Mouse (Mus musculus) limb, embryonic 14.5 days (tissue): Measurements from ENCODE around the gene Atl1. TPM values are rescaled to one million over a fixed set of nuclear protein-coding genes. Genes with fewer than 3 reads are reported as not detected.

ENCODE experiments used
- ATAC-seq: fragments of 200-750 bp; cut with Nextera tagmentation; 2 replicates; pipeline ENCODE4 v1.8.0; 2017; ENCODE audit warnings: low read depth, moderate number of reproducible peaks, moderate TSS enrichment; ENCODE audit not compliant: low FRiP score
- DNase-seq: peaks from one replicate; pipeline ENCODE4 v3.0.0-alpha.2; 2015; ENCODE audit warnings: low spot score
- H3K27ac ChIP-seq: fragments of 300-500 bp; sonication (generic); replicated peaks from 2 replicates; pipeline ENCODE4 v1.5.1; 2014; ENCODE audit warnings: low read depth, mild to moderate bottlenecking, low read length, moderate library complexity, mixed read lengths
- H3K27me3 ChIP-seq: fragments of 300-500 bp; sonication (generic); 2 replicates; pipeline ENCODE4 v1.6.1; 2014; ENCODE audit warnings: low read length, mixed read lengths; ENCODE audit not compliant: control insufficient read depth, insufficient read depth
- H3K36me3 ChIP-seq: fragments of 300-500 bp; sonication (generic); 2 replicates; pipeline ENCODE4 v1.6.1; 2014; ENCODE audit warnings: mild to moderate bottlenecking, low read length, moderate library complexity, mixed read lengths; ENCODE audit not compliant: control insufficient read depth, insufficient read depth
- H3K4me1 ChIP-seq: fragments of 300-500 bp; sonication (generic); 2 replicates; pipeline ENCODE4 v1.6.1; 2014; ENCODE audit warnings: antibody characterized with exemption, low read length, mixed read lengths; ENCODE audit not compliant: control insufficient read depth, insufficient read depth
- H3K4me2 ChIP-seq: fragments of 300-500 bp; sonication (generic); replicated peaks from 2 replicates; pipeline ENCODE4 v1.6.1; 2014; ENCODE audit warnings: low read depth, mild to moderate bottlenecking, low read length, moderate library complexity; ENCODE audit not compliant: severe bottlenecking
- H3K4me3 ChIP-seq: fragments of 300-500 bp; sonication (generic); replicated peaks from 2 replicates; pipeline ENCODE4 v1.5.1; 2014; ENCODE audit warnings: low read length
- H3K9ac ChIP-seq: fragments of 300-500 bp; sonication (generic); 2 replicates; pipeline ENCODE4 v1.6.1; 2014; ENCODE audit warnings: mild to moderate bottlenecking, low read depth, low read length, moderate library complexity; ENCODE audit not compliant: severe bottlenecking
- H3K9me3 ChIP-seq: fragments of 300-500 bp; sonication (generic); 2 replicates; pipeline ENCODE4 v1.6.1; 2016; ENCODE audit warnings: low read length; ENCODE audit not compliant: control insufficient read depth
- POLR2A ChIP-seq: fragments of 200-500 bp; IDR thresholded peaks from 2 replicates; pipeline ENCODE4 v1.8.0; 2012; ENCODE audit warnings: inconsistent platforms, mild to moderate bottlenecking, moderate library complexity, borderline replicate concordance; ENCODE audit not compliant: insufficient read depth, insufficient read length; ENCODE audit errors: extremely low read depth
- WGBS: fragments of 180-500 bp; shearing (Covaris S2); extraction: QIAGEN DNeasy Blood & Tissue Kit; methylation state at CpG from one replicate; pipeline ENCODE4 v1.1.7; 2014; 5-methylcytosine and 5-hydroxymethylcytosine counted together
- polyA plus RNA-seq, 2 experiments: library from polyadenylated mRNA; depleted of rRNA in 1 of 2; stranded (reverse) in 1 of 2; unstranded in 1 of 2; fragments of >200 nt; fragmentation: Nextera tagmentation in 1 of 2; extraction: Ambion mirVana in 1 of 2; gene quantifications; 2 replicates each; pipeline versions ENCODE4 v1.2.1 to v1.2.3; 2012 to 2014

Atl1 gene
- polyA plus RNA-seq, 2 experiments, result 5.8 to 6.4 TPM

GRCm38 (mm10) chr12:69922099-69922498, 29.7 kb downstream of the Atl1 start:
- Histone ChIP-seq H3K36me3 (no peaks in the 10 kb centered on the region), H3K27ac (no peak overlapping the region), H3K4me2 (no peak overlapping the region), H3K27me3 (no peaks in the 10 kb centered on the region), H3K4me1 (no peaks in the 10 kb centered on the region), H3K9ac (no peak overlapping the region), H3K9me3 (no peaks in the 10 kb centered on the region), H3K4me3 (no peak overlapping the region)
- DNase-seq (no peak), ATAC-seq (no peak)
- no peak for TF ChIP-seq POLR2A
- 77% methylated on average over 1 of the region's 1 CpGs for WGBS

- no peak for TF ChIP-seq POLR2A
- H3K36me3 ChIP-seq, result no peaks in the 10 kb centered on the region
- H3K27me3 ChIP-seq, result no peaks in the 10 kb centered on the region
- H3K4me2 ChIP-seq, result no peak overlapping the region
- DNase-seq (no peak), ATAC-seq (no peak)
- H3K4me1 ChIP-seq, result no peaks in the 10 kb centered on the region
- H3K9ac ChIP-seq, result no peak overlapping the region
- no peak overlapping the region for H3K27ac ChIP-seq
- WGBS, result 78% methylated on average over 3 of the region's 3 CpGs
- H3K9me3 ChIP-seq, result no peaks in the 10 kb centered on the region
- no peak overlapping the region for H3K4me3 ChIP-seq
Observed at GRCm38 (mm10) chr12:69923128-69923527, 30.7 kb downstream of the Atl1 start.

- WGBS, result 72% methylated on average over 3 of the region's 3 CpGs
- no peak overlapping the region for H3K4me2 ChIP-seq
- no peak overlapping the region for H3K4me3 ChIP-seq
- ATAC-seq, result no peak
- no peak for DNase-seq
- H3K27me3 ChIP-seq, result no peaks in the 10 kb centered on the region
- H3K9me3 ChIP-seq, result no peaks in the 10 kb centered on the region
- no peaks in the 10 kb centered on the region for H3K36me3 ChIP-seq
- H3K27ac ChIP-seq, result no peak overlapping the region
- TF ChIP-seq POLR2A, result no peak
- no peaks in the 10 kb centered on the region for H3K4me1 ChIP-seq
- no peak overlapping the region for H3K9ac ChIP-seq
Observed at GRCm38 (mm10) chr12:69923603-69924002, 31.2 kb downstream of the Atl1 start.

- no peak for DNase-seq
- Histone ChIP-seq H3K27me3 (no peaks in the 10 kb centered on the region), H3K9me3 (no peaks in the 10 kb centered on the region), H3K4me2 (no peak overlapping the region), H3K27ac (no peak overlapping the region), H3K9ac (no peak overlapping the region), H3K4me1 (no peaks in the 10 kb centered on the region), H3K4me3 (no peak overlapping the region), H3K36me3 (no peaks in the 10 kb centered on the region)
- WGBS, result 10% methylated on average over 5 of the region's 5 CpGs
- TF ChIP-seq POLR2A, result no peak
- no peak for ATAC-seq
Observed at GRCm38 (mm10) chr12:69924012-69924411, 31.6 kb downstream of the Atl1 start.

GRCm38 (mm10) chr12:69926716-69927115, 34.3 kb downstream of the Atl1 start:
- Histone ChIP-seq H3K9ac (no peak overlapping the region), H3K9me3 (no peaks in the 10 kb centered on the region), H3K4me1 (no peaks in the 10 kb centered on the region), H3K36me3 (no peaks in the 10 kb centered on the region), H3K27me3 (no peaks in the 10 kb centered on the region), H3K4me3 (no peak overlapping the region), H3K27ac (no peak overlapping the region), H3K4me2 (no peak overlapping the region)
- ATAC-seq (no peak), DNase-seq (no peak)
- no peak for TF ChIP-seq POLR2A
- 41% methylated on average over 7 of the region's 7 CpGs for WGBS

- H3K9ac ChIP-seq, result no peak overlapping the region
- H3K36me3 ChIP-seq, result no peaks in the 10 kb centered on the region
- no peak overlapping the region for H3K4me2 ChIP-seq
- no peaks in the 10 kb centered on the region for H3K27me3 ChIP-seq
- TF ChIP-seq POLR2A, result no peak
- H3K4me1 ChIP-seq, result no peaks in the 10 kb centered on the region
- no peak overlapping the region for H3K4me3 ChIP-seq
- ATAC-seq (no peak), DNase-seq (no peak)
- WGBS, result 84% methylated on average over 5 of the region's 5 CpGs
- H3K27ac ChIP-seq, result no peak overlapping the region
- H3K9me3 ChIP-seq, result no peaks in the 10 kb centered on the region
Observed at GRCm38 (mm10) chr12:69937731-69938130, 45.3 kb downstream of the Atl1 start.
